ENCODE assay signal across 8 mouse cellular contexts in genomic region chr12:111722654-111723053, GRCm38 (mm10). TPM values are rescaled to one million over a fixed set of nuclear protein-coding genes. Genes with fewer than 3 reads are reported as not detected.
DNase-seq lines count a peak whose midpoint lies in the region; ATAC-seq and TF ChIP-seq lines count a peak whose summit lies in the region.

No protein-coding gene starts in this region.

- ATAC-seq in CD4-positive, CD25-positive, alpha-beta regulatory T cell, adult 4 months: no peak
- no peak for ATAC-seq in activated CD4-positive, CD25-positive, alpha-beta regulatory T cell, adult 4 months

- no peaks in the 10 kb centered on the region for H3K9me3 ChIP-seq in ES-E14 (ENCODE audit: control insufficient read depth, insufficient read depth, low read depth, low read length)

- TF ChIP-seq CTCF in layer of hippocampus, adult 2 months (conservative IDR thresholded peaks at IDR 0.05): peak; percentile 83
- TF ChIP-seq CTCF in cortical plate, adult 2 months (IDR thresholded peaks at IDR 0.05; ENCODE audit: extremely low read depth, insufficient read depth, low read length): peak; percentile 63

- DNase-seq in CD4-positive, CD25-positive, alpha-beta regulatory T cell, adult 2 months (ENCODE audit: low read depth, low spot score): peak; percentile 61
- peak in 1 of 2 experiments; percentile 63 for DNase-seq in layer of hippocampus, adult 2 months (ENCODE audit: low spot score in 2 of 2)
- no peak for DNase-seq in layer of hippocampus, adult 18-20 months (ENCODE audit: low spot score in 2 of 2)
- peak; percentile 51 for DNase-seq in ES-E14 (ENCODE audit: low read depth, low spot score)
- DNase-seq in spleen, postnatal 10 days (ENCODE audit: low spot score in 2 of 2): peak; percentile 39 to 80

- H3K4me1 ChIP-seq in ES-E14 (ENCODE audit: control insufficient read depth in 2 of 2, insufficient read depth in 2 of 2, low read length in 2 of 2, poor library complexity in 1 of 2): peaks cover 0 to 30% of the 10 kb centered on the region in 2 experiments; a peak in 2 of 4 replicates
- peaks cover 9% of the 10 kb centered on the region for H3K4me1 ChIP-seq in cortical plate, adult 2 months (ENCODE audit: control insufficient read depth, insufficient read depth, low read length)

- H3K4me3 ChIP-seq in layer of hippocampus, adult 2 months: no peak overlapping the region
- no peak overlapping the region for H3K4me3 ChIP-seq in ES-E14 (ENCODE audit: insufficient read depth in 1 of 2, low read depth in 1 of 2, low read length in 2 of 2, poor library complexity in 1 of 2, severe bottlenecking in 1 of 2)
- H3K4me3 ChIP-seq in cortical plate, adult 2 months (ENCODE audit: insufficient read depth, low read length): no peak overlapping the region

- no peaks in the 10 kb centered on the region; the same call in 1 of the 2 replicates for H3K36me3 ChIP-seq in ES-E14 (ENCODE audit: control insufficient read depth, insufficient read depth, low read length, poor library complexity, severe bottlenecking)

- no peak overlapping the region for H3K9ac ChIP-seq in ES-E14 (ENCODE audit: insufficient read depth, low read depth, low read length, poor library complexity, severe bottlenecking)

- H3K27ac ChIP-seq in layer of hippocampus, adult 2 months: no peak overlapping the region
- no peak overlapping the region for H3K27ac ChIP-seq in ES-E14 (ENCODE audit: insufficient read depth, low read depth, low read length, poor library complexity, severe bottlenecking)
- no peak overlapping the region for H3K27ac ChIP-seq in cortical plate, adult 2 months (ENCODE audit: insufficient read depth, low read length)

- in situ Hi-C loops in ES-E14 (cut with MboI; ENCODE audit: low sequenced_read_pairs in 2 of 2, unreplicated experiment in 2 of 2): no loop called here

- TF ChIP-seq POLR2A in cortical plate, adult 2 months (IDR thresholded peaks at IDR 0.05; ENCODE audit: extremely low read depth, insufficient read depth, low read length): no peak

TF ChIP-seq in ES-E14, 5 proteins besides CTCF, POLR2A, EP300 and RAD21:
- TF ChIP-seq HCFC1 (IDR thresholded peaks at IDR 0.05; ENCODE audit: borderline replicate concordance, insufficient read depth, low read length) (no peak), CHD2 (IDR thresholded peaks at IDR 0.05; ENCODE audit: low read depth, low read length) (no peak), ZNF384 (IDR thresholded peaks at IDR 0.05; ENCODE audit: low read depth, low read length) (no peak), ZC3H11A (IDR thresholded peaks at IDR 0.05; ENCODE audit: borderline replicate concordance, low read depth, low read length) (no peak), MAFK (IDR thresholded peaks at IDR 0.05; ENCODE audit: insufficient read depth, low read depth, low read length) (no peak)

RNA-seq across cellular contexts. Expression of gene Apopt1, which starts 9.6 kb away (rescaled TPM):
- 10 to 100 TPM; 69.2 to 69.5 TPM for polyA plus RNA-seq in CD4-positive, CD25-positive, alpha-beta regulatory T cell, adult 4 months (2017; shearing (Covaris generic))
- total RNA-seq in layer of hippocampus, adult 2 months (2021): 10 to 100 TPM; 35.7 to 36.8 TPM
- 10 to 100 TPM; 32.9 to 37.4 TPM for total RNA-seq in layer of hippocampus, adult 18-20 months (2021)
- 14.4 and 15.2 TPM in 2 replicates for total RNA-seq in ES-E14 (2012; rRNA removed)
- polyA plus RNA-seq in cortical plate, adult 2 months (2012; rRNA removed): 48.4 and 52.6 TPM in 2 replicates
- 10 to 100 TPM; 72.7 to 78.9 TPM for polyA plus RNA-seq in activated CD4-positive, CD25-positive, alpha-beta regulatory T cell, adult 4 months (2017; shearing (Covaris generic))

RNA-seq across cellular contexts. Expression of gene Bag5, which starts 9.6 kb away (rescaled TPM):
- polyA plus RNA-seq in CD4-positive, CD25-positive, alpha-beta regulatory T cell, adult 4 months (2017; shearing (Covaris generic)): 10 to 100 TPM; 32.5 to 37.9 TPM
- total RNA-seq in layer of hippocampus, adult 2 months (2021): 10 to 100 TPM; 50.6 to 50.9 TPM
- total RNA-seq in layer of hippocampus, adult 18-20 months (2021): 10 to 100 TPM; 54.9 to 58.5 TPM
- 9.7 and 14.8 TPM in 2 replicates for total RNA-seq in ES-E14 (2012; rRNA removed)
- 49.6 and 51.0 TPM in 2 replicates for polyA plus RNA-seq in cortical plate, adult 2 months (2012; rRNA removed)
- polyA plus RNA-seq in activated CD4-positive, CD25-positive, alpha-beta regulatory T cell, adult 4 months (2017; shearing (Covaris generic)): 10 to 100 TPM; 30.2 to 32.4 TPM

RNA-seq across cellular contexts. Expression of gene Klc1, which starts 36.0 kb away (rescaled TPM):
- 10 to 100 TPM; 17.8 to 20.6 TPM for polyA plus RNA-seq in CD4-positive, CD25-positive, alpha-beta regulatory T cell, adult 4 months (2017; shearing (Covaris generic))
- 100 to 1,000 TPM; 654 to 684 TPM for total RNA-seq in layer of hippocampus, adult 2 months (2021)
- 100 to 1,000 TPM; 682 to 695 TPM for total RNA-seq in layer of hippocampus, adult 18-20 months (2021)
- 47.2 and 47.9 TPM in 2 replicates for total RNA-seq in ES-E14 (2012; rRNA removed)
- 790 and 835 TPM in 2 replicates for polyA plus RNA-seq in cortical plate, adult 2 months (2012; rRNA removed)
- polyA plus RNA-seq in activated CD4-positive, CD25-positive, alpha-beta regulatory T cell, adult 4 months (2017; shearing (Covaris generic)): 10 to 100 TPM; 14.7 to 17.6 TPM

RNA-seq across cellular contexts. Expression of gene Trmt61a, which starts 44.7 kb away (rescaled TPM):
- 1 to 10 TPM; 2.9 to 4.8 TPM for polyA plus RNA-seq in CD4-positive, CD25-positive, alpha-beta regulatory T cell, adult 4 months (2017; shearing (Covaris generic))
- total RNA-seq in layer of hippocampus, adult 2 months (2021): 10 to 100 TPM; 16.7 to 18.0 TPM
- total RNA-seq in layer of hippocampus, adult 18-20 months (2021): 10 to 100 TPM; 18.5 to 18.8 TPM
- total RNA-seq in ES-E14 (2012; rRNA removed): 32.6 and 33.7 TPM in 2 replicates
- polyA plus RNA-seq in cortical plate, adult 2 months (2012; rRNA removed): 20.0 and 20.8 TPM in 2 replicates
- polyA plus RNA-seq in activated CD4-positive, CD25-positive, alpha-beta regulatory T cell, adult 4 months (2017; shearing (Covaris generic)): 1 to 10 TPM; 2.7 to 4.3 TPM

RNA-seq across cellular contexts. Expression of gene Ckb, which starts 50.5 kb away (rescaled TPM):
- polyA plus RNA-seq in CD4-positive, CD25-positive, alpha-beta regulatory T cell, adult 4 months (2017; shearing (Covaris generic)): 10 to 100 TPM; 24.1 to 30.0 TPM
- total RNA-seq in layer of hippocampus, adult 2 months (2021): 1,000 to 10,000 TPM; 1,228 to 1,237 TPM
- 1,000 to 10,000 TPM; 1,388 to 1,396 TPM for total RNA-seq in layer of hippocampus, adult 18-20 months (2021)
- 333 and 353 TPM in 2 replicates for total RNA-seq in ES-E14 (2012; rRNA removed)
- 3,152 and 3,325 TPM in 2 replicates for polyA plus RNA-seq in cortical plate, adult 2 months (2012; rRNA removed)
- polyA plus RNA-seq in activated CD4-positive, CD25-positive, alpha-beta regulatory T cell, adult 4 months (2017; shearing (Covaris generic)): 10 to 100 TPM; 21.3 to 26.2 TPM

Comparison
In these comparisons a context has a peak if more than half of its experiments do, and no peak if none do; other contexts are left out.
1. DNase-seq: peak in CD4-positive, CD25-positive, alpha-beta regulatory T cell, adult 2 months (single experiment), ES-E14 (single experiment) and spleen, postnatal 10 days (2 of 2); none in layer of hippocampus, adult 18-20 months (0 of 2).
2. RNA of gene Klc1, which starts 36.0 kb away (total RNA-seq): 682 to 695 TPM in layer of hippocampus, adult 18-20 months and 654 to 684 TPM in layer of hippocampus, adult 2 months; 47.2 to 47.9 TPM in ES-E14; every median in the first group is over 10 times any median in the second.